Mouse (Mus musculus): ENCODE data around the gene Pcbp3. TPM values are rescaled to one million over a fixed set of nuclear protein-coding genes. Genes with fewer than 3 reads are reported as not detected.

Gene Pcbp3
- polyA plus RNA-seq, 1 experiment from 2014 or later = 45.8 TPM

- Histone ChIP-seq H3K4me2 (ENCODE audit: low read depth, low read length) (no peak overlapping the region), H3K9ac (replicated peaks; ENCODE audit: low read depth, low read length) (no peak overlapping the region), H3K27ac (ENCODE audit: low read depth, low read length) (no peak overlapping the region; the same call in 1 of the 2 replicates), H3K27me3 (ENCODE audit: control insufficient read depth, insufficient read depth, low read length) (no peaks in the 10 kb centered on the region), H3K9me3 (ENCODE audit: control insufficient read depth, low read length) (no peaks in the 10 kb centered on the region), H3K4me3 (ENCODE audit: low read depth, low read length) (no peak overlapping the region), H3K4me1 (ENCODE audit: control insufficient read depth, insufficient read depth, low read length) (no peaks in the 10 kb centered on the region), H3K36me3 (ENCODE audit: control insufficient read depth, insufficient read depth, low read length) (no peaks in the 10 kb centered on the region)
- ATAC-seq (ENCODE audit: low read depth) = no peak
- WGBS = 80% methylated on average over 6 of the region's 6 CpGs
Observed at GRCm38 (mm10) chr10:76875310-76875709, 86.4 kb downstream of the Pcbp3 start.

- Histone ChIP-seq H3K27ac (ENCODE audit: low read depth, low read length) (peak overlapping the region; percentile 12; the same call in 1 of the 2 replicates), H3K4me2 (ENCODE audit: low read depth, low read length) (no peak overlapping the region), H3K9me3 (ENCODE audit: control insufficient read depth, low read length) (no peaks in the 10 kb centered on the region), H3K36me3 (ENCODE audit: control insufficient read depth, insufficient read depth, low read length) (no peaks in the 10 kb centered on the region), H3K4me3 (ENCODE audit: low read depth, low read length) (no peak overlapping the region), H3K9ac (replicated peaks; ENCODE audit: low read depth, low read length) (no peak overlapping the region), H3K4me1 (ENCODE audit: control insufficient read depth, insufficient read depth, low read length) (no peaks in the 10 kb centered on the region), H3K27me3 (ENCODE audit: control insufficient read depth, insufficient read depth, low read length) (no peaks in the 10 kb centered on the region)
- 90% methylated on average over 5 of the region's 5 CpGs for WGBS
- ATAC-seq (ENCODE audit: low read depth) = no peak
Observed at GRCm38 (mm10) chr10:76874879-76875278, 86.8 kb downstream of the Pcbp3 start.

DNA sequence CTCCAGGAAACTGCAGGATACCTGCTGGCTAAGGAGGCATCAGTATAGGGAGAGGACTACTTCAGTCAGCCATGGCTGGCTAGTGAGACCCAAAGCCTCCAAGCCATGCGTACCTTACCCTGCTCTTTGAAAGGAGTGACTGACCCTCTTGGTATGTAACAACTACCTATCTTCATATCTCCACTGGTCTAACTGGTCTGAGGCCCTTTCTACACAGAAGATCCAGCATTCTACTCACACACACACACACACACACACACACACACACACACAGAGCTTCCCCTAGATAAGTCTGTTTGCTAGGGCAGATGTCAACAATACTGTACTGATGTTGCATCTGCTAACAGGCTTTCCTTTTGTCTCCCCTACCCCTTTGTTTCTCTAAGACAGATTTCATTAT, 87.3 kb downstream of the Pcbp3 start:
- H3K36me3 ChIP-seq (ENCODE audit: control insufficient read depth, insufficient read depth, low read length) = no peaks in the 10 kb centered on the region
- H3K9me3 ChIP-seq (ENCODE audit: control insufficient read depth, low read length) = no peaks in the 10 kb centered on the region
- no peak for ATAC-seq (ENCODE audit: low read depth)
- no peak overlapping the region for H3K4me3 ChIP-seq (ENCODE audit: low read depth, low read length)
- H3K9ac ChIP-seq (replicated peaks; ENCODE audit: low read depth, low read length) = no peak overlapping the region
- no peak overlapping the region for H3K4me2 ChIP-seq (ENCODE audit: low read depth, low read length)
- 0 out of 2 replicates have a peak overlapping the region, but pooled peaks have one; percentile 12 for H3K27ac ChIP-seq (ENCODE audit: low read depth, low read length)
- H3K4me1 ChIP-seq (ENCODE audit: control insufficient read depth, insufficient read depth, low read length) = no peaks in the 10 kb centered on the region
- WGBS = 100% methylated on average over 1 of the region's 1 CpGs
- H3K27me3 ChIP-seq (ENCODE audit: control insufficient read depth, insufficient read depth, low read length) = no peaks in the 10 kb centered on the region

- no peak overlapping the region for H3K9ac ChIP-seq (replicated peaks; ENCODE audit: low read depth, low read length)
- no peaks in the 10 kb centered on the region for H3K4me1 ChIP-seq (ENCODE audit: control insufficient read depth, insufficient read depth, low read length)
- H3K36me3 ChIP-seq (ENCODE audit: control insufficient read depth, insufficient read depth, low read length) = no peaks in the 10 kb centered on the region
- no peak for ATAC-seq (ENCODE audit: low read depth)
- no peaks in the 10 kb centered on the region for H3K27me3 ChIP-seq (ENCODE audit: control insufficient read depth, insufficient read depth, low read length)
- WGBS = 74% methylated on average over 10 of the region's 10 CpGs
- no peak overlapping the region for H3K4me2 ChIP-seq (ENCODE audit: low read depth, low read length)
- no peak overlapping the region for H3K27ac ChIP-seq (ENCODE audit: low read depth, low read length)
- H3K4me3 ChIP-seq (ENCODE audit: low read depth, low read length) = no peak overlapping the region
- no peaks in the 10 kb centered on the region for H3K9me3 ChIP-seq (ENCODE audit: control insufficient read depth, low read length)
Observed at GRCm38 (mm10) chr10:76873948-76874347, 87.7 kb downstream of the Pcbp3 start.

- H3K27ac ChIP-seq (ENCODE audit: low read depth, low read length) = no peak overlapping the region
- H3K4me1 ChIP-seq (ENCODE audit: control insufficient read depth, insufficient read depth, low read length) = no peaks in the 10 kb centered on the region
- no peaks in the 10 kb centered on the region for H3K36me3 ChIP-seq (ENCODE audit: control insufficient read depth, insufficient read depth, low read length)
- no peaks in the 10 kb centered on the region for H3K9me3 ChIP-seq (ENCODE audit: control insufficient read depth, low read length)
- 94% methylated on average over 8 of the region's 8 CpGs for WGBS
- no peaks in the 10 kb centered on the region for H3K27me3 ChIP-seq (ENCODE audit: control insufficient read depth, insufficient read depth, low read length)
- ATAC-seq (ENCODE audit: low read depth) = no peak
- H3K4me3 ChIP-seq (ENCODE audit: low read depth, low read length) = no peak overlapping the region
- no peak overlapping the region for H3K9ac ChIP-seq (replicated peaks; ENCODE audit: low read depth, low read length)
- H3K4me2 ChIP-seq (ENCODE audit: low read depth, low read length) = no peak overlapping the region
Observed at GRCm38 (mm10) chr10:76872736-76873135, 89.0 kb downstream of the Pcbp3 start.

- no peak overlapping the region for H3K4me3 ChIP-seq (ENCODE audit: low read depth, low read length)
- H3K9ac ChIP-seq (replicated peaks; ENCODE audit: low read depth, low read length) = no peak overlapping the region
- H3K4me2 ChIP-seq (ENCODE audit: low read depth, low read length) = no peak overlapping the region
- no peak for ATAC-seq (ENCODE audit: low read depth)
- no peak overlapping the region for H3K27ac ChIP-seq (ENCODE audit: low read depth, low read length)
- no peaks in the 10 kb centered on the region for H3K9me3 ChIP-seq (ENCODE audit: control insufficient read depth, low read length)
- no peaks in the 10 kb centered on the region for H3K36me3 ChIP-seq (ENCODE audit: control insufficient read depth, insufficient read depth, low read length)
- H3K27me3 ChIP-seq (ENCODE audit: control insufficient read depth, insufficient read depth, low read length) = no peaks in the 10 kb centered on the region
- H3K4me1 ChIP-seq (ENCODE audit: control insufficient read depth, insufficient read depth, low read length) = no peaks in the 10 kb centered on the region
Observed at GRCm38 (mm10) chr10:76865936-76866335, 95.8 kb downstream of the Pcbp3 start.

DNA sequence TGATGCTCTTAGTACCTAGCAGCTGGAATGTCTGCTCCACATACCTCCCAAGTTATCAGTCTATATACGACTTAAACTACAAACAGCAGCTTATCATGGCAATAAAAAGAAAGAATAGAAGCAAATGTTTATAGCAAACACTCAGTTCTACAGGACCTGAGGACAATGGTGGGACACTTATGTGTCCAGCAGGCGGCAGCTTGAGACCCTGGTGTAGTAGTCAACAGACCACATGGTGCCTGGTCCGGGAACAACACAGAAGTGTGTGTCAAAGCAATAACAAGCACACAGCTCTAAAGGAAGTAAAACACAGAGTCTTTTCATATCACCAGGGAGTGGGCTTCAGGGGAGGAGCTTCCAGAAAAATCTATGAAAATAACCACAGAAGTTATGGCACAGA, 100.7 kb downstream of the Pcbp3 start:
- no peak overlapping the region for H3K9ac ChIP-seq (replicated peaks; ENCODE audit: low read depth, low read length)
- H3K4me3 ChIP-seq (ENCODE audit: low read depth, low read length) = no peak overlapping the region
- no peak overlapping the region for H3K4me2 ChIP-seq (ENCODE audit: low read depth, low read length)
- no peaks in the 10 kb centered on the region for H3K27me3 ChIP-seq (ENCODE audit: control insufficient read depth, insufficient read depth, low read length)
- no peaks in the 10 kb centered on the region for H3K36me3 ChIP-seq (ENCODE audit: control insufficient read depth, insufficient read depth, low read length)
- no peak overlapping the region for H3K27ac ChIP-seq (ENCODE audit: low read depth, low read length)
- no peak for ATAC-seq (ENCODE audit: low read depth)
- peaks cover 9% of the 10 kb centered on the region for H3K4me1 ChIP-seq (ENCODE audit: control insufficient read depth, insufficient read depth, low read length)
- H3K9me3 ChIP-seq (ENCODE audit: control insufficient read depth, low read length) = no peaks in the 10 kb centered on the region
- WGBS = 64% methylated on average over 3 of the region's 3 CpGs

GRCm38 (mm10) chr10:76859355-76860127, 102.1 kb downstream of the Pcbp3 start:
- no peaks in the 10 kb centered on the region for H3K36me3 ChIP-seq (ENCODE audit: control insufficient read depth, insufficient read depth, low read length)
- H3K27ac ChIP-seq (ENCODE audit: low read depth, low read length) = peak overlapping the region; percentile 55; the same call in 1 of the 2 replicates
- no peak overlapping the region for H3K4me2 ChIP-seq (ENCODE audit: low read depth, low read length)
- no peaks in the 10 kb centered on the region for H3K27me3 ChIP-seq (ENCODE audit: control insufficient read depth, insufficient read depth, low read length)
- peaks cover 9% of the 10 kb centered on the region for H3K4me1 ChIP-seq (ENCODE audit: control insufficient read depth, insufficient read depth, low read length)
- 54% methylated on average over 12 of the region's 12 CpGs for WGBS
- H3K9ac ChIP-seq (replicated peaks; ENCODE audit: low read depth, low read length) = no peak overlapping the region
- no peak overlapping the region for H3K4me3 ChIP-seq (ENCODE audit: low read depth, low read length)
- ATAC-seq (ENCODE audit: low read depth) = peak; percentile 41; the same call in 1 of the 2 replicates
- no peaks in the 10 kb centered on the region for H3K9me3 ChIP-seq (ENCODE audit: control insufficient read depth, low read length)

DNA sequence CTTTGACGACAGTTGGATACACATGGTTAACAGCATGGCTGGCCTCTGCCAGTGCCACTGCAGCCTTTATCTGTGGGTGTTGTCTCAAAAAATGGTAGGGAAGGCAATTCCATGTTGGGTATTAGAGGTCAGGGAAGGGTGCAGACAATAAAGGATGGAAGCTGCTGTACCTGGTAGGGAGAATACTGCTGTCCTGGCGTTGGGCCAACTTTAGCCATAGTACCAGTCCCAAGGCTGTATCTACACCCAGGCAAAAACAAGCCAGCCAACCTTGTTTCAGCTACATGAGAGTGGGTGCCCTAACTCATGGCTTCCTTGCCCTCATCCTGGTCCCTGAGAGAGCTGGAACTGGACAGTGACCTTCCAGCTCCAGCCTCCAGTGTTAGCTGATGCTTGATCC, 103.8 kb downstream of the Pcbp3 start:
- Histone ChIP-seq H3K36me3 (ENCODE audit: control insufficient read depth, insufficient read depth, low read length) (no peaks in the 10 kb centered on the region), H3K27ac (ENCODE audit: low read depth, low read length) (no peak overlapping the region), H3K27me3 (ENCODE audit: control insufficient read depth, insufficient read depth, low read length) (no peaks in the 10 kb centered on the region), H3K4me1 (ENCODE audit: control insufficient read depth, insufficient read depth, low read length) (peaks cover 9% of the 10 kb centered on the region), H3K9me3 (ENCODE audit: control insufficient read depth, low read length) (no peaks in the 10 kb centered on the region), H3K4me3 (ENCODE audit: low read depth, low read length) (no peak overlapping the region), H3K9ac (replicated peaks; ENCODE audit: low read depth, low read length) (no peak overlapping the region), H3K4me2 (ENCODE audit: low read depth, low read length) (no peak overlapping the region)
- ATAC-seq (ENCODE audit: low read depth) = no peak
- 87% methylated on average over 2 of the region's 2 CpGs for WGBS
